Mouse (Mus musculus): ENCODE results near the gene Col6a1.

Gene Col6a1

DNA sequence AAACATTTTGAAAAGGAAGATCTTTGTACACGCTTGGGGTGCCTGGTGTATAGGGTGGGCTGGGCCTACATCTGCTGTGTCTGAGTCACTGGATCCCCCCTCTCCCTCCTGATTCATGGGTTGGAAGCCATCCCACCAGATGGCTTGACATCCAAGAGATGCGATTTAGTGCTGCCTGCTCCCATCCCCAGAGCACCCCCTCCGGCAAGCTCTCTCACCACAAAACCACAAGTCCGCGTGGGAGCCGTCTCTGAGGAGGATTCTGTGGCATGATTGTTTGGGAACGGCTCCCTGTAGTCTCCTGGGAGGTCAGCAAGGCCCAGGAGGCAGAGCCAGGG lies 57.1 kb downstream of the Col6a1 start:
- no peak for TF ChIP-seq GATA4 (IDR thresholded peaks at IDR 0.05; ENCODE audit: insufficient replicate concordance, low read length)

DNA sequence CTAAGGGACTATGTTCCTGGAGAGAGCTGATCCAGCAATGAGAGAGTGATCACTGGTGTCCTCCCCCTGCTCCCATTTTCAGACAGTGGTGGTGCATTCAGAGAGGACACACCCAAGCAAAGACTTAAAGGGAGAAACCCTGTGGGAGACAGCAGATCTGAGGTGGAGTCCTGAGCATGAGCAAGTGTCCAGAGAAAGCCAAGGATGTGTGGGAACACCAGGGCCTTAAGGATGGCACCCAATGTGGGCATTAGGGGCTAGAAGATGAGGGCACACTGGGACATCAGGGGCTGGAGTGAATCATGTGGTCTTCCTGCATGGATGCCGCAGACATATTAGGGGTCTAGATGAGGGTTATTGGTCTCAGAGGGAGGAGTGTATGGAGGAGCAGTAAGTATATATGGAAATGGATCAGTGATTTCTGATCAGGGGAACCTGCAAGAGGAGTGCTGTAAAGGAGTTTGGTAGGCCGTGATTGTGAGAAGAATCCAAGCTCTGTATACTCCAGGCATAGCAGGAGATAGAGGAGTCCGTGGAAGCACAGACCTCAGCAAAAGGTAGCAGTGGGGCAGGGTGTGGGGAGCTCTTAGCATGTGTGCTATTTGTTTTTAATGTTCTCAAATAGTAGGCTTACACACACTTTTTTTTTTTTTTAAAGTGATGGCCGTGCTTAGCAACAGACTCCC lies 57.6 kb downstream of the Col6a1 start:
- no peak for TF ChIP-seq GATA4 (IDR thresholded peaks at IDR 0.05; ENCODE audit: insufficient replicate concordance, low read length)

DNA sequence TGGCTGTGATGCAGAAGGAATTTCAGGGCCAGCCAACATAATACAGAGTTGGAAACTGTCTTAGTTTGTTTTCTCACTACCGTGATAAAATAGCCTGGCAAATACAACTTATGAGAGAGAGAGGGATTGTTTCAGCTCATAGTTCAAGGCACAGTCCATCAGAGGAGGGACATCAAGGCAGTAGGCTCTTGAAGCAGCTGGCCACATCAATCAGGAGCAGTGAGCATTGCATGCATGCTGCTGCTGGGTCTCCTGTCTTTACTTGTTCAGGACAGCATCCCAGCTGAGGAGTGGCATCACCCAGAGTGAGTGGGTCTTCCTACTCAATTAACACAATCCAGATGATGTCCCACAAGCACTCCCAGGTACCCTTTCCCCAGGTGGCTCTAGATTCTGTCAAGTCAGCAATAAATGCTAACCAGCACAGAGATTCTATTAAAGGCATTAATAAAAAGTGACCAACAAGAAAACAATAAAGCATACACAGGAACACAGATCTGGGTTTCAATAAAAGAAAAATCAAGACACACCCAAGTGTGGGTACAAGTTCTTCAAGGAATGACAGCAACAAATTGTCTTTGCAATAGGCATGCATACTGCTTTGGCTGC lies 58.7 kb downstream of the Col6a1 start:
- no peak for TF ChIP-seq GATA4 (IDR thresholded peaks at IDR 0.05; ENCODE audit: insufficient replicate concordance, low read length)

DNA sequence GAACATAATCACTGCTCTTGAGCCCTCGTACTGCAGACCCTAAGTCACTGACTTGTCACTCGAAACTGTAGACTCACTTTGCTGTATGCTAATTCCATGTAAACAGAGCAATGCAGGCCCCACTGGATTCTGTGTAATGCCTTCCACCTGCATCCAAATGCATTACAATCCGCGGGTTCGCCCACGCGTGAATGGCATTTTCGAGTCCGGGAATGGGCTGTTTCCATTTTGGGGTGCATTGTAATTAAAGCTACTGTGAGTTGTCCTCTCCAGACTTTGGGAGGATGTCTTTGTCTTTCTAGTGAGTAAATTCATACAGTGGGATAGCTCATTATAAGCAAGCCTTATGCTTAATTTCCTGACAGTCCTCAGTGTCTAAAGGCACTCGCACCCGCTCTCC lies 60.4 kb downstream of the Col6a1 start:
- TF ChIP-seq GATA4 (IDR thresholded peaks at IDR 0.05; ENCODE audit: insufficient replicate concordance, low read length) = no peak

DNA sequence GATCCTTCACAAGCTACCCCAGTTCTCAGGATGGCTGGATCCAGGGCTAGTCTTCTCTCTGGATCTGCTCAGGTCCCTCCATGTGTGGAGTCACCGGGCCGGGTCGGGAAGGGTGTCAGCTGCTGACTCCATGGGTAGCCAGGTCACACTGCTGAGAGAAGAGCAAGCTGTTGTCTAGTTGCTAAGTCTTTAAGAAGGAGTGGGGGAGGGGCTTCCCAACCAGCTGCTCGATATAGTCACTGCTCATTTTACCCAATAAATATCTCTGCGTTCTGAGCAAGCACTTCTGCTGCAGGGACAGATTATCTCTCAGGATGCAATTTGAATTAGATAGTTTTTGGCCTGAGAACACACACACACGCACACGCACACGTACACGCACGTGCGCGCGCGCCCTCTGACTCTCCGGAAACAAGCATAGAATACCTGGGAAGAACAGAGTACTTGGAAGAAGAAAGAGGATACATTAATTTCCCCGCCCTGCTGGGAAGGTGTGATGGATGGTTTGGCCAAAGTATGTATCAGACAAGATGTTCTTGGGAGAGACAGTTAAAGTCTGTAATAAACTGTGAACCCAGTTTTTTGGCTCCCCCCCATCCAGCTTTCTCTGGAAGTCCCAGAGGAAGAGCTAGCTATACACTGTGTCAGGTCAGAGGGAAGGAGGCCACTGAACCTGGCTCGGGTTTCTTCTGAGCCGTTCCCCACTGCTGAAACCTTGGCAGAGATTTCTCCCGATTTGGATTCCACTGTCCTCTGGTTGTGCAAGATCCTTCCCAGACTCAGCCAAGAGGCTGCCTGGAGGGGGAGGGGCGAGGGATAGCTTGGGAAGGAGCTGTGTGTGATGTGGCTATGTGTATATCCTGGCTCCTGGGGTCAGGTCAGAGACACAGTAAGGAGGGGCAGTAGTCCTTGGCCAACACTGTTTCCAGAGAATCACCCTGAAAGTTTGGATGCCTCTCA lies 61.5 kb downstream of the Col6a1 start:
- no peak for TF ChIP-seq GATA4 (IDR thresholded peaks at IDR 0.05; ENCODE audit: insufficient replicate concordance, low read length)

All from liver, adult (tissue).